Mouse (Mus musculus) lung, embryonic 14.5 days (tissue): ENCODE data around the gene Fam207a. TPM values are rescaled to one million over a fixed set of nuclear protein-coding genes. Genes with fewer than 3 reads are reported as not detected.

Experiments
- ATAC-seq: fragments of 200-750 bp; cut with Nextera tagmentation; 2 replicates; pipeline ENCODE4 v1.8.0; 2017; ENCODE audit warnings: mild to moderate bottlenecking, moderate TSS enrichment, moderate library complexity; ENCODE audit not compliant: insufficient read depth
- DNase-seq: peaks from one replicate; pipeline ENCODE4 v3.0.0-alpha.2; 2015
- H3K27ac ChIP-seq: fragments of 300-500 bp; sonication (generic); 2 replicates; pipeline ENCODE4 v1.5.1; 2014; ENCODE audit warnings: low read depth, mild to moderate bottlenecking, moderate library complexity
- H3K27me3 ChIP-seq: fragments of 300-500 bp; sonication (generic); 2 replicates; pipeline ENCODE4 v1.6.1; 2014; ENCODE audit warnings: low read length, control low read depth; ENCODE audit not compliant: insufficient read depth
- H3K36me3 ChIP-seq: fragments of 300-500 bp; sonication (generic); 2 replicates; pipeline ENCODE4 v1.6.1; 2014; ENCODE audit warnings: control low read depth; ENCODE audit not compliant: insufficient read depth
- H3K4me1 ChIP-seq: fragments of 300-500 bp; sonication (generic); 2 replicates; pipeline ENCODE4 v1.6.1; 2014; ENCODE audit warnings: antibody characterized with exemption, control low read depth; ENCODE audit not compliant: insufficient read depth
- H3K4me2 ChIP-seq: fragments of 300-500 bp; sonication (generic); 2 replicates; pipeline ENCODE4 v1.6.1; 2014; ENCODE audit warnings: mild to moderate bottlenecking
- H3K4me3 ChIP-seq: fragments of 300-500 bp; sonication (generic); 2 replicates; pipeline ENCODE4 v1.5.1; 2014; ENCODE audit warnings: low read depth, low read length
- H3K9ac ChIP-seq: fragments of 300-500 bp; sonication (generic); 2 replicates; pipeline ENCODE4 v1.6.1; 2014
- H3K9me3 ChIP-seq: fragments of 300-500 bp; sonication (generic); 2 replicates; pipeline ENCODE4 v1.6.1; 2016; ENCODE audit warnings: low read depth, low read length, control low read depth
- CTCF ChIP-seq: IDR thresholded peaks from 2 replicates; pipeline ENCODE4 v1.5.1; 2016; ENCODE audit warnings: antibody characterized with exemption, low read depth
- WGBS: fragments of 180-500 bp; shearing (Covaris S2); extraction: QIAGEN DNeasy Blood & Tissue Kit; methylation state at CpG from one replicate; pipeline ENCODE4 v1.1.7; 2014; 5-methylcytosine and 5-hydroxymethylcytosine counted together
- polyA plus RNA-seq: library from polyadenylated mRNA; unstranded; fragments of >200 nt; fragmentation: Nextera tagmentation; extraction: Ambion mirVana; gene quantifications from 2 replicates; pipeline ENCODE4 v1.2.1, GENCODE M21; 2014

Gene Fam207a
- polyA plus RNA-seq, 1 experiment from 2014 or later, result 43.8 TPM

- no peaks in the 10 kb centered on the region for H3K4me1 ChIP-seq
- H3K4me3 ChIP-seq, result no peak overlapping the region
- no peak for TF ChIP-seq CTCF
- no peak overlapping the region for H3K4me2 ChIP-seq
- no peak for ATAC-seq
- no peaks in the 10 kb centered on the region for H3K9me3 ChIP-seq
- no peak overlapping the region for H3K9ac ChIP-seq
- 66% methylated on average over 10 of the region's 10 CpGs for WGBS
- DNase-seq, result no peak
- H3K27ac ChIP-seq, result no peak overlapping the region
- H3K36me3 ChIP-seq, result no peaks in the 10 kb centered on the region
- no peaks in the 10 kb centered on the region for H3K27me3 ChIP-seq
Measured at GRCm38 (mm10) chr10:77541864-77542666, 26.5 kb upstream of the Fam207a start.

- H3K36me3 ChIP-seq, result no peaks in the 10 kb centered on the region
- H3K27me3 ChIP-seq, result no peaks in the 10 kb centered on the region
- no peak for TF ChIP-seq CTCF
- no peaks in the 10 kb centered on the region for H3K9me3 ChIP-seq
- H3K27ac ChIP-seq, result no peak overlapping the region
- H3K4me1 ChIP-seq, result no peaks in the 10 kb centered on the region
- no peak for DNase-seq
- ATAC-seq, result no peak
- WGBS, result 74% methylated on average over 4 of the region's 4 CpGs
- no peak overlapping the region for H3K9ac ChIP-seq
- H3K4me3 ChIP-seq, result no peak overlapping the region
- no peak overlapping the region for H3K4me2 ChIP-seq
Measured at GRCm38 (mm10) chr10:77540576-77541102, 25.1 kb upstream of the Fam207a start.

GRCm38 (mm10) chr10:77539320-77539945 is 23.8 kb upstream of the Fam207a start:
- no peak for TF ChIP-seq CTCF
- 69% methylated on average over 7 of the region's 7 CpGs for WGBS
- Histone ChIP-seq H3K4me3 (no peak overlapping the region), H3K4me1 (no peaks in the 10 kb centered on the region), H3K9ac (no peak overlapping the region), H3K27ac (no peak overlapping the region), H3K9me3 (no peaks in the 10 kb centered on the region), H3K4me2 (no peak overlapping the region), H3K27me3 (no peaks in the 10 kb centered on the region), H3K36me3 (no peaks in the 10 kb centered on the region)
- DNase-seq, result no peak
- no peak for ATAC-seq

GRCm38 (mm10) chr10:77537215-77538209 is 21.9 kb upstream of the Fam207a start:
- WGBS, result 79% methylated on average over 11 of the region's 11 CpGs

GRCm38 (mm10) chr10:77536727-77537126 is 21.1 kb upstream of the Fam207a start:
- ATAC-seq (no peak), DNase-seq (no peak)
- H3K9ac ChIP-seq, result no peak overlapping the region
- no peaks in the 10 kb centered on the region for H3K36me3 ChIP-seq
- no peak overlapping the region for H3K4me2 ChIP-seq
- no peak overlapping the region for H3K4me3 ChIP-seq
- H3K27me3 ChIP-seq, result no peaks in the 10 kb centered on the region
- no peaks in the 10 kb centered on the region for H3K9me3 ChIP-seq
- H3K4me1 ChIP-seq, result 0 out of 2 replicates have a peak, but pooled peaks cover 4% of the 10 kb centered on the region
- WGBS, result 62% methylated on average over 8 of the region's 8 CpGs
- H3K27ac ChIP-seq, result no peak overlapping the region
- no peak for TF ChIP-seq CTCF

More at GRCm38 (mm10) chr10:77537215-77538209, 21.9 kb upstream of the Fam207a start:
- Histone ChIP-seq H3K4me3 (no peak overlapping the region), H3K27ac (no peak overlapping the region), H3K4me1 (0 out of 2 replicates have a peak, but pooled peaks cover 4% of the 10 kb centered on the region), H3K4me2 (no peak overlapping the region), H3K9ac (no peak overlapping the region), H3K9me3 (no peaks in the 10 kb centered on the region), H3K27me3 (no peaks in the 10 kb centered on the region), H3K36me3 (no peaks in the 10 kb centered on the region)
- TF ChIP-seq CTCF, result no peak
- no peak for DNase-seq
- ATAC-seq, result no peak

GRCm38 (mm10) chr10:77532020-77532413 is 16.4 kb upstream of the Fam207a start:
- Histone ChIP-seq H3K36me3 (no peaks in the 10 kb centered on the region), H3K9ac (no peak overlapping the region), H3K4me1 (0 out of 2 replicates have a peak, but pooled peaks cover 4% of the 10 kb centered on the region), H3K4me2 (no peak overlapping the region), H3K27me3 (no peaks in the 10 kb centered on the region), H3K27ac (no peak overlapping the region), H3K4me3 (no peak overlapping the region), H3K9me3 (no peaks in the 10 kb centered on the region)
- no peak for TF ChIP-seq CTCF
- ATAC-seq (no peak), DNase-seq (no peak)
- WGBS, result 76% methylated on average over 1 of the region's 1 CpGs
